Mouse (Mus musculus) MEL (cell line): Measurements from ENCODE around the gene Fosl2. TPM values are rescaled to one million over a fixed set of nuclear protein-coding genes. Genes with fewer than 3 reads are reported as not detected.
A peak's percentile ranks its signal among the peaks of the same experiment; 100 is the strongest.

Source experiments
- DNase-seq: peaks from one replicate; pipeline ENCODE4 v3.0.0; 2011; ENCODE audit warnings: low read depth, low spot score
- H3K27ac ChIP-seq: 2 replicates; pipeline ENCODE4 v1.5.1; 2012; ENCODE audit warnings: low read depth, mild to moderate bottlenecking, control low read depth, low read length, moderate library complexity; ENCODE audit not compliant: control insufficient read depth
- H3K27me3 ChIP-seq, 2 experiments: fragments of 150-350 bp in 1 of 2; sonication (generic) in 1 of 2; 2 replicates each; pipeline ENCODE4 v1.6.1; 2012; ENCODE audit warnings: low read length in 2 of 2, mild to moderate bottlenecking in 2 of 2, improper control_type of control experiment in 1 of 2, moderate library complexity in 1 of 2; ENCODE audit not compliant: insufficient read depth in 2 of 2, control insufficient read depth in 1 of 2
- H3K36me3 ChIP-seq, 2 experiments: 2 replicates each; pipeline ENCODE4 v1.6.1; 2012 to 2014; ENCODE audit warnings: low read length in 2 of 2, improper control_type of control experiment in 1 of 2, inconsistent platforms in 1 of 2, mild to moderate bottlenecking in 1 of 2; ENCODE audit not compliant: insufficient read depth in 2 of 2, control insufficient read depth in 1 of 2
- H3K4me1 ChIP-seq, 2 experiments: fragments of 150-350 bp in 1 of 2; sonication (generic) in 1 of 2; 2 replicates each; pipeline ENCODE4 v1.6.1; 2012; ENCODE audit warnings: low read length in 2 of 2, improper control_type of control experiment in 1 of 2, mild to moderate bottlenecking in 1 of 2; ENCODE audit not compliant: insufficient read depth in 2 of 2, control insufficient read depth in 1 of 2
- H3K4me3 ChIP-seq, 2 experiments: fragments of 150-350 bp in 1 of 2; sonication (generic) in 1 of 2; 2 replicates each; pipeline ENCODE4 v1.5.1; 2012; ENCODE audit warnings: low read depth in 2 of 2, low read length in 2 of 2, mild to moderate bottlenecking in 2 of 2, moderate library complexity in 2 of 2, control low read depth in 1 of 2, improper control_type of control experiment in 1 of 2; ENCODE audit not compliant: control insufficient read depth in 1 of 2, insufficient read depth in 1 of 2
- H3K79me2 ChIP-seq: 2 replicates; pipeline ENCODE4 v1.6.1; 2012; ENCODE audit warnings: mild to moderate bottlenecking, low read length, moderate library complexity; ENCODE audit not compliant: control insufficient read depth, poor library complexity, insufficient read depth
- H3K9ac ChIP-seq: 2 replicates; pipeline ENCODE4 v1.6.1; 2012; ENCODE audit warnings: low read depth, mild to moderate bottlenecking, control low read depth, low read length, moderate library complexity; ENCODE audit not compliant: control insufficient read depth, poor library complexity, severe bottlenecking
- H3K9me3 ChIP-seq: fragments of 150-350 bp; sonication (generic); replicated peaks from 2 replicates; pipeline ENCODE4 v1.6.1; 2012; ENCODE audit warnings: mild to moderate bottlenecking, low read length, improper control_type of control experiment, moderate library complexity; ENCODE audit not compliant: insufficient read depth
- BHLHE40 ChIP-seq: IDR thresholded peaks from 2 replicates; pipeline ENCODE4 v1.6.1; 2012; ENCODE audit warnings: low read depth, mild to moderate bottlenecking, inconsistent platforms, low read length, improper control_type of control experiment, borderline replicate concordance
- CHD1 ChIP-seq: IDR thresholded peaks from 2 replicates; pipeline ENCODE4 v1.6.1; 2012; ENCODE audit warnings: low read depth, mild to moderate bottlenecking, inconsistent platforms, low read length, improper control_type of control experiment
- CHD2 ChIP-seq: IDR thresholded peaks from 2 replicates; pipeline ENCODE4 v1.6.1; 2011; ENCODE audit warnings: low read length, improper control_type of control experiment
- CTCF ChIP-seq, 3 experiments: IDR thresholded peaks in 2 of 3; conservative IDR thresholded peaks in 1 of 3; 2 replicates each; pipeline ENCODE4 v1.5.1; 2011 to 2012; ENCODE audit warnings: low read length in 3 of 3, low read depth in 2 of 3, mild to moderate bottlenecking in 2 of 3, improper control_type of control experiment in 1 of 3, inconsistent platforms in 1 of 3, mixed read lengths in 1 of 3, moderate library complexity in 1 of 3; ENCODE audit not compliant: control insufficient read depth in 1 of 3, insufficient read depth in 1 of 3, poor library complexity in 1 of 3, severe bottlenecking in 1 of 3
- E2F4 ChIP-seq: IDR thresholded peaks from 2 replicates; pipeline ENCODE4 v1.6.1; 2011; ENCODE audit warnings: low read depth, low read length, improper control_type of control experiment, borderline replicate concordance
- ELF1 ChIP-seq: IDR thresholded peaks from 2 replicates; pipeline ENCODE4 v1.6.1; 2014; ENCODE audit warnings: low read depth, mild to moderate bottlenecking, inconsistent platforms, low read length, improper control_type of control experiment, moderate library complexity
- ETS1 ChIP-seq: IDR thresholded peaks from 2 replicates; pipeline ENCODE4 v1.6.1; 2012; ENCODE audit warnings: low read depth, mild to moderate bottlenecking, inconsistent platforms, low read length, improper control_type of control experiment, moderate library complexity
- GABPA ChIP-seq: IDR thresholded peaks from 2 replicates; pipeline ENCODE4 v1.6.1; 2012; ENCODE audit warnings: low read depth, mild to moderate bottlenecking, inconsistent platforms, low read length, improper control_type of control experiment, moderate library complexity
- HCFC1 ChIP-seq: IDR thresholded peaks from 2 replicates; pipeline ENCODE4 v1.6.1; 2012; ENCODE audit warnings: low read depth, mild to moderate bottlenecking, inconsistent platforms, low read length, improper control_type of control experiment, moderate library complexity
- JUND ChIP-seq: IDR thresholded peaks from 2 replicates; pipeline ENCODE4 v1.6.1; 2011; ENCODE audit warnings: low read depth, mild to moderate bottlenecking, improper control_type of control experiment, low read length
- KAT2A ChIP-seq: conservative IDR thresholded peaks from 2 replicates; pipeline ENCODE4 v1.6.1; 2012; ENCODE audit warnings: low read depth, low read length, improper control_type of control experiment, inconsistent platforms
- MAFK ChIP-seq: IDR thresholded peaks from 2 replicates; pipeline ENCODE4 v1.6.1; 2011; ENCODE audit warnings: low read depth, mild to moderate bottlenecking, low read length, improper control_type of control experiment, borderline replicate concordance
- MAZ ChIP-seq: IDR thresholded peaks from 2 replicates; pipeline ENCODE4 v1.6.1; 2012; ENCODE audit warnings: low read depth, mild to moderate bottlenecking, inconsistent platforms, low read length, improper control_type of control experiment
- MEF2A ChIP-seq: IDR thresholded peaks from 2 replicates; pipeline ENCODE4 v1.6.1; 2014; ENCODE audit warnings: low read depth, mild to moderate bottlenecking, inconsistent platforms, low read length, improper control_type of control experiment; ENCODE audit not compliant: poor library complexity, insufficient replicate concordance, severe bottlenecking; ENCODE audit errors: extremely low read depth
- MXI1 ChIP-seq: IDR thresholded peaks from 2 replicates; pipeline ENCODE4 v1.6.1; 2011; ENCODE audit warnings: mild to moderate bottlenecking, low read depth, low read length, improper control_type of control experiment
- MYB ChIP-seq: IDR thresholded peaks from 2 replicates; pipeline ENCODE4 v1.6.1; 2011; ENCODE audit warnings: mild to moderate bottlenecking, low read depth, low read length, improper control_type of control experiment
- MYC ChIP-seq: IDR thresholded peaks from 2 replicates; pipeline ENCODE4 v1.6.1; 2011; ENCODE audit warnings: low read depth, mild to moderate bottlenecking, low read length, improper control_type of control experiment, moderate library complexity
- NELFE ChIP-seq: IDR thresholded peaks from 2 replicates; pipeline ENCODE4 v1.6.1; 2011; ENCODE audit warnings: low read depth, low read length, improper control_type of control experiment
- NRF1 ChIP-seq: IDR thresholded peaks from 2 replicates; pipeline ENCODE4 v1.6.1; 2014; ENCODE audit warnings: low read depth, mild to moderate bottlenecking, inconsistent platforms, low read length, improper control_type of control experiment, moderate library complexity; ENCODE audit not compliant: poor library complexity, insufficient read depth, severe bottlenecking
- POLR2AphosphoS2 ChIP-seq: IDR thresholded peaks from 2 replicates; pipeline ENCODE4 v1.6.1; 2011; ENCODE audit warnings: low read length, improper control_type of control experiment
- POLR2AphosphoS5 ChIP-seq: IDR thresholded peaks from 2 replicates; pipeline ENCODE4 v1.6.1; 2012; ENCODE audit warnings: low read depth, borderline replicate concordance, mild to moderate bottlenecking, inconsistent platforms, low read length, moderate library complexity, mixed read lengths
- RAD21 ChIP-seq: IDR thresholded peaks from 2 replicates; pipeline ENCODE4 v1.6.1; 2011; ENCODE audit warnings: mild to moderate bottlenecking, low read depth, low read length, improper control_type of control experiment
- RCOR1 ChIP-seq: IDR thresholded peaks from 2 replicates; pipeline ENCODE4 v1.6.1; 2012; ENCODE audit warnings: low read depth, mild to moderate bottlenecking, inconsistent platforms, low read length, improper control_type of control experiment
- SIN3A ChIP-seq: IDR thresholded peaks from 2 replicates; pipeline ENCODE4 v1.6.1; 2012; ENCODE audit warnings: low read length, improper control_type of control experiment, inconsistent platforms
- SMC3 ChIP-seq: IDR thresholded peaks from 2 replicates; pipeline ENCODE4 v1.6.1; 2011; ENCODE audit warnings: low read depth, low read length, improper control_type of control experiment
- TBP ChIP-seq: IDR thresholded peaks from 2 replicates; pipeline ENCODE4 v1.8.0; 2011; ENCODE audit warnings: low read depth, low read length, improper control_type of control experiment
- TCF12 ChIP-seq: IDR thresholded peaks from 2 replicates; pipeline ENCODE4 v1.6.1; 2014; ENCODE audit warnings: low read depth, mild to moderate bottlenecking, inconsistent platforms, low read length, improper control_type of control experiment, moderate library complexity
- UBTF ChIP-seq: IDR thresholded peaks from 2 replicates; pipeline ENCODE4 v1.6.1; 2012; ENCODE audit warnings: low read depth, mild to moderate bottlenecking, inconsistent platforms, low read length, improper control_type of control experiment, moderate library complexity, borderline replicate concordance; ENCODE audit not compliant: insufficient read depth
- USF2 ChIP-seq, 2 experiments: IDR thresholded peaks; 2 replicates each; pipeline ENCODE4 v1.6.1; 2011 to 2012; ENCODE audit warnings: improper control_type of control experiment in 2 of 2, low read length in 2 of 2, borderline replicate concordance in 1 of 2, inconsistent platforms in 1 of 2, low read depth in 1 of 2, mild to moderate bottlenecking in 1 of 2; ENCODE audit not compliant: insufficient read depth in 1 of 2
- ZC3H11A ChIP-seq: IDR thresholded peaks from 2 replicates; pipeline ENCODE4 v1.6.1; 2012; ENCODE audit warnings: low read depth, mild to moderate bottlenecking, inconsistent platforms, low read length, improper control_type of control experiment
- ZKSCAN1 ChIP-seq: IDR thresholded peaks from 2 replicates; pipeline ENCODE4 v1.6.1; 2012; ENCODE audit warnings: low read depth, mild to moderate bottlenecking, inconsistent platforms, low read length, improper control_type of control experiment, moderate library complexity
- ZMIZ1 ChIP-seq: IDR thresholded peaks from 2 replicates; pipeline ENCODE4 v1.6.1; 2012; ENCODE audit warnings: low read depth, mild to moderate bottlenecking, inconsistent platforms, low read length, improper control_type of control experiment, moderate library complexity
- ZNF384 ChIP-seq: IDR thresholded peaks from 2 replicates; pipeline ENCODE4 v1.6.1; 2012; ENCODE audit warnings: low read depth, mild to moderate bottlenecking, inconsistent platforms, low read length, improper control_type of control experiment
- polyA plus RNA-seq, 2 experiments: library from polyadenylated mRNA; stranded (reverse) in 1 of 2; unstranded in 1 of 2; fragments of >175 nt in 1 of 2; fragments of >200 nt in 1 of 2; gene quantifications; 2 replicates each; pipeline versions ENCODE4 v1.2.1 to v1.2.4; 2012; ENCODE audit warnings: low replicate concordance in 2 of 2, low read depth in 1 of 2; ENCODE audit not compliant: insufficient read length in 2 of 2, insufficient read depth in 1 of 2, missing spikeins in 1 of 2
- total RNA-seq: library from RNA; depleted of rRNA; stranded (reverse); fragments of 300-350 nt; gene quantifications from 2 replicates; pipeline ENCODE4 v1.2.3, GENCODE M21; 2012; rRNA removed

The Fosl2 gene
- total RNA-seq: 3.3 and 3.8 TPM in 2 replicates
- 10 to 100 TPM; 12.0 to 22.1 TPM for polyA plus RNA-seq

GRCm38 (mm10) chr5:32135336-32136206, at the start of gene Fosl2:
Gene Fosl2, plus strand, starts transcription at chr5:32135801.
- peak within 1 kb of the TSS; percentile 93 for H3K9ac ChIP-seq
- H3K9me3 ChIP-seq: no peaks in the 10 kb centered on the region
- H3K27me3 ChIP-seq: 0 out of 4 replicates have a peak, but pooled peaks cover 0 to 1% of the 10 kb centered on the region in 2 experiments
- H3K79me2 ChIP-seq: peaks cover 17% of the 10 kb centered on the region
- H3K27ac ChIP-seq: peak within 1 kb of the TSS; percentile 95
- peak; percentile 99 for DNase-seq
- peak within 1 kb of the TSS; percentile 70 to 82 for H3K4me3 ChIP-seq
- H3K4me1 ChIP-seq: peaks cover 0 to 18% of the 10 kb centered on the region in 2 experiments; a peak in 2 of 4 replicates
- peaks cover 0 to 23% of the 10 kb centered on the region in 2 experiments; a peak in 2 of 4 replicates for H3K36me3 ChIP-seq
- TF ChIP-seq ZMIZ1 (no peak), UBTF (0 out of 2 replicates have a peak, but pooled peaks have one; percentile 14), CHD1 (peak; percentile 87; the same call in 1 of the 2 replicates), GABPA (no peak), POLR2AphosphoS2 (no peak; the same call in 1 of the 2 replicates), E2F4 (no peak), MAFK (no peak), NRF1 (0 out of 2 replicates have a peak, but pooled peaks have one; percentile 24), MYB (no peak), SMC3 (no peak), TCF12 (peak; percentile 29; the same call in 1 of the 2 replicates), KAT2A (no peak; the same call in 1 of the 2 replicates), MAZ (peak; percentile 97), HCFC1 (peak; percentile 60; the same call in 1 of the 2 replicates), RAD21 (no peak), ZC3H11A (no peak), POLR2AphosphoS5 (no peak; the same call in 1 of the 2 replicates), BHLHE40 (no peak), MXI1 (peak; percentile 97), MYC (peak; percentile 90), JUND (0 out of 2 replicates have a peak, but pooled peaks have one; percentile 52), MEF2A (no peak), RCOR1 (no peak), CHD2 (no peak), ZNF384 (no peak), TBP (peak; percentile 68; the same call in 1 of the 2 replicates), CTCF (IDR thresholded peaks at IDR 0.05 in 2 of 3, conservative IDR thresholded peaks at IDR 0.05 in 1 of 3; ENCODE audit: control insufficient read depth in 1 of 3, insufficient read depth in 1 of 3, low read depth in 2 of 3, low read length in 3 of 3, poor library complexity in 1 of 3, severe bottlenecking in 1 of 3) (peak in 1 of 3 experiments; percentile 1; a peak in 1 of 6 replicates), USF2 (IDR thresholded peaks at IDR 0.05; ENCODE audit: borderline replicate concordance in 1 of 2, insufficient read depth in 1 of 2, low read depth in 1 of 2, low read length in 2 of 2) (no peak), ETS1 (peak; percentile 73), ZKSCAN1 (no peak), SIN3A (peak; percentile 82; the same call in 1 of the 2 replicates), ELF1 (0 out of 2 replicates have a peak, but pooled peaks have one; percentile 44), NELFE (peak; percentile 79)
